Mouse (Mus musculus) forebrain, embryonic 15.5 days (tissue): ENCODE results near the gene Xrcc1. TPM values are rescaled to one million over a fixed set of nuclear protein-coding genes. Genes with fewer than 3 reads are reported as not detected.

Source experiments
- ATAC-seq: fragments of 200-750 bp; cut with Nextera tagmentation; replicated peaks from 2 replicates; pipeline ENCODE4 v1.8.0; 2017; ENCODE audit warnings: mild to moderate bottlenecking, moderate TSS enrichment, moderate library complexity
- H3K27ac ChIP-seq: fragments of 300-500 bp; sonication (generic); replicated peaks from 2 replicates; pipeline ENCODE4 v1.5.1; 2015; ENCODE audit warnings: mild to moderate bottlenecking, inconsistent platforms
- H3K27me3 ChIP-seq: fragments of 300-500 bp; sonication (generic); 2 replicates; pipeline ENCODE4 v1.6.1; 2015; ENCODE audit warnings: inconsistent platforms
- H3K36me3 ChIP-seq: fragments of 300-500 bp; sonication (generic); 2 replicates; pipeline ENCODE4 v1.6.1; 2015; ENCODE audit warnings: mild to moderate bottlenecking, inconsistent platforms
- H3K4me1 ChIP-seq: fragments of 300-500 bp; sonication (generic); 2 replicates; pipeline ENCODE4 v1.6.1; 2015; ENCODE audit warnings: inconsistent platforms
- H3K4me2 ChIP-seq: fragments of 300-500 bp; sonication (generic); replicated peaks from 2 replicates; pipeline ENCODE4 v1.6.1; 2015; ENCODE audit warnings: mild to moderate bottlenecking, inconsistent platforms
- H3K4me3 ChIP-seq: fragments of 300-500 bp; sonication (generic); 2 replicates; pipeline ENCODE4 v1.5.1; 2015; ENCODE audit warnings: mild to moderate bottlenecking, inconsistent platforms
- H3K9ac ChIP-seq: fragments of 300-500 bp; sonication (generic); replicated peaks from 2 replicates; pipeline ENCODE4 v1.6.1; 2015; ENCODE audit warnings: mild to moderate bottlenecking, inconsistent platforms
- H3K9me3 ChIP-seq: fragments of 300-500 bp; sonication (generic); 2 replicates; pipeline ENCODE4 v1.6.1; 2016; ENCODE audit warnings: inconsistent platforms
- WGBS: fragments of 180-500 bp; shearing (Covaris S2); methylation state at CpG from one replicate; pipeline ENCODE4 v1.1.7; 2015; ENCODE audit warnings: mixed read lengths; 5-methylcytosine and 5-hydroxymethylcytosine counted together
- polyA plus RNA-seq: library from polyadenylated mRNA; unstranded; fragments of >200 nt; fragmentation: Nextera tagmentation; extraction: Ambion mirVana; gene quantifications from 2 replicates; pipeline ENCODE4 v1.2.1, GENCODE M21; 2015

Gene Xrcc1
- polyA plus RNA-seq, 1 experiment from 2014 or later: 69.8 TPM

- no peak overlapping the region for H3K27ac ChIP-seq
- peaks cover 20% of the 10 kb centered on the region for H3K4me1 ChIP-seq
- H3K4me2 ChIP-seq: peak overlapping the region; percentile 84
- peak overlapping the region; percentile 69 for H3K9ac ChIP-seq
- H3K4me3 ChIP-seq: peak overlapping the region; percentile 64
- H3K36me3 ChIP-seq: no peaks in the 10 kb centered on the region
- peak; percentile 93 for ATAC-seq
- 2% methylated on average over 39 of the region's 39 CpGs for WGBS
- no peaks in the 10 kb centered on the region for H3K27me3 ChIP-seq
- H3K9me3 ChIP-seq: no peaks in the 10 kb centered on the region
These were observed 47.7 kb downstream of the Xrcc1 start for GRCm38 (mm10) chr7:24593621-24594308.

GRCm38 (mm10) chr7:24594309-24594803 lies 48.3 kb downstream of the Xrcc1 start:
- Histone ChIP-seq H3K4me2 (peak overlapping the region; percentile 84), H3K27me3 (no peaks in the 10 kb centered on the region), H3K36me3 (no peaks in the 10 kb centered on the region), H3K4me3 (peak overlapping the region; percentile 64), H3K9ac (peak overlapping the region; percentile 69), H3K9me3 (no peaks in the 10 kb centered on the region), H3K4me1 (peaks cover 20% of the 10 kb centered on the region), H3K27ac (no peak overlapping the region)
- 0 out of 2 replicates have a peak, but pooled peaks have one; percentile 17 for ATAC-seq
- WGBS: 3% methylated on average over 13 of the region's 13 CpGs

GRCm38 (mm10) chr7:24595464-24595863 lies 49.4 kb downstream of the Xrcc1 start:
- ATAC-seq: no peak
- Histone ChIP-seq H3K27me3 (no peaks in the 10 kb centered on the region), H3K27ac (no peak overlapping the region), H3K36me3 (no peaks in the 10 kb centered on the region), H3K4me1 (peaks cover 20% of the 10 kb centered on the region), H3K4me2 (no peak overlapping the region), H3K4me3 (no peak overlapping the region), H3K9ac (no peak overlapping the region), H3K9me3 (no peaks in the 10 kb centered on the region)
- WGBS: 83% methylated on average over 2 of the region's 2 CpGs

- ATAC-seq: no peak
- no peaks in the 10 kb centered on the region for H3K27me3 ChIP-seq
- WGBS: 72% methylated on average over 4 of the region's 4 CpGs
- H3K36me3 ChIP-seq: no peaks in the 10 kb centered on the region
- H3K4me3 ChIP-seq: no peak overlapping the region
- H3K9ac ChIP-seq: no peak overlapping the region
- no peak overlapping the region for H3K4me2 ChIP-seq
- peaks cover 16% of the 10 kb centered on the region for H3K4me1 ChIP-seq
- no peaks in the 10 kb centered on the region for H3K9me3 ChIP-seq
- H3K27ac ChIP-seq: no peak overlapping the region
These were observed 52.0 kb downstream of the Xrcc1 start for GRCm38 (mm10) chr7:24598121-24598520.

- Histone ChIP-seq H3K9ac (no peak overlapping the region), H3K9me3 (no peaks in the 10 kb centered on the region), H3K27me3 (no peaks in the 10 kb centered on the region), H3K4me2 (no peak overlapping the region), H3K36me3 (no peaks in the 10 kb centered on the region), H3K4me3 (no peak overlapping the region), H3K27ac (no peak overlapping the region), H3K4me1 (peaks cover 5% of the 10 kb centered on the region)
- no peak for ATAC-seq
- 77% methylated on average over 15 of the region's 15 CpGs for WGBS
These were observed 53.4 kb downstream of the Xrcc1 start for GRCm38 (mm10) chr7:24599211-24600067.

GRCm38 (mm10) chr7:24600941-24601597 lies 55.0 kb downstream of the Xrcc1 start:
- peak; percentile 93 for ATAC-seq
- peak overlapping the region; percentile 25 for H3K4me3 ChIP-seq
- no peaks in the 10 kb centered on the region for H3K27me3 ChIP-seq
- no peaks in the 10 kb centered on the region for H3K36me3 ChIP-seq
- H3K9me3 ChIP-seq: no peaks in the 10 kb centered on the region
- H3K4me2 ChIP-seq: peak overlapping the region; percentile 41
- peak overlapping the region; percentile 17; the same call in 1 of the 2 replicates for H3K9ac ChIP-seq
- no peaks in the 10 kb centered on the region for H3K4me1 ChIP-seq
- 6% methylated on average over 13 of the region's 13 CpGs for WGBS
- H3K27ac ChIP-seq: peak overlapping the region; percentile 42; the same call in 1 of the 2 replicates

- H3K9ac ChIP-seq: no peak overlapping the region
- H3K27me3 ChIP-seq: peaks cover 14% of the 10 kb centered on the region
- H3K9me3 ChIP-seq: no peaks in the 10 kb centered on the region
- H3K4me3 ChIP-seq: no peak overlapping the region
- ATAC-seq: no peak
- no peak overlapping the region for H3K4me2 ChIP-seq
- H3K4me1 ChIP-seq: peaks cover 5% of the 10 kb centered on the region
- WGBS: 72% methylated on average over 7 of the region's 7 CpGs
- H3K27ac ChIP-seq: no peak overlapping the region
- H3K36me3 ChIP-seq: no peaks in the 10 kb centered on the region
These were observed 59.5 kb downstream of the Xrcc1 start for GRCm38 (mm10) chr7:24605561-24605960.

- Histone ChIP-seq H3K4me3 (no peak overlapping the region), H3K27ac (no peak overlapping the region), H3K9ac (no peak overlapping the region), H3K27me3 (peaks cover 19% of the 10 kb centered on the region), H3K4me1 (peaks cover 9% of the 10 kb centered on the region), H3K36me3 (no peaks in the 10 kb centered on the region), H3K9me3 (no peaks in the 10 kb centered on the region), H3K4me2 (no peak overlapping the region)
- WGBS: 77% methylated on average over 7 of the region's 7 CpGs
- no peak for ATAC-seq
These were observed 60.0 kb downstream of the Xrcc1 start for GRCm38 (mm10) chr7:24606046-24606445.

GRCm38 (mm10) chr7:24608017-24608416 lies 61.9 kb downstream of the Xrcc1 start:
- Histone ChIP-seq H3K4me3 (no peak overlapping the region), H3K9me3 (no peaks in the 10 kb centered on the region), H3K4me1 (peaks cover 22% of the 10 kb centered on the region), H3K9ac (no peak overlapping the region), H3K36me3 (no peaks in the 10 kb centered on the region), H3K27me3 (peaks cover 37% of the 10 kb centered on the region), H3K27ac (no peak overlapping the region), H3K4me2 (no peak overlapping the region)
- ATAC-seq: peak; percentile 88
- 56% methylated on average over 6 of the region's 6 CpGs for WGBS

- Histone ChIP-seq H3K9ac (no peak overlapping the region), H3K9me3 (no peaks in the 10 kb centered on the region), H3K36me3 (no peaks in the 10 kb centered on the region), H3K4me3 (no peak overlapping the region), H3K27ac (no peak overlapping the region), H3K27me3 (peaks cover 42% of the 10 kb centered on the region), H3K4me2 (no peak overlapping the region), H3K4me1 (peaks cover 22% of the 10 kb centered on the region)
- WGBS: 72% methylated on average over 8 of the region's 8 CpGs
- no peak; the same call in 1 of the 2 replicates for ATAC-seq
These were observed 62.5 kb downstream of the Xrcc1 start for GRCm38 (mm10) chr7:24608561-24608960.

- Histone ChIP-seq H3K27me3 (peaks cover 43% of the 10 kb centered on the region), H3K4me3 (peak within 1 kb of the TSS; percentile 34), H3K9ac (no peak within 1 kb of the TSS; the same call in none of the 2 replicates), H3K36me3 (no peaks in the 10 kb centered on the region), H3K4me1 (peaks cover 22% of the 10 kb centered on the region), H3K27ac (no peak within 1 kb of the TSS), H3K4me2 (peak within 1 kb of the TSS; percentile 47), H3K9me3 (no peaks in the 10 kb centered on the region)
- 0 out of 2 replicates have a peak, but pooled peaks have one; percentile 11 for ATAC-seq
- WGBS: 2% methylated on average over 26 of the region's 27 CpGs
These were observed 64.2 kb downstream of the Xrcc1 start, which contains the start of gene Phldb3 for GRCm38 (mm10) chr7:24610144-24610878. Gene Phldb3 (plus strand): TSS chr7:24610763.
